Mouse (Mus musculus): ENCODE results near the gene Ccnj.

Ccnj gene

DNA sequence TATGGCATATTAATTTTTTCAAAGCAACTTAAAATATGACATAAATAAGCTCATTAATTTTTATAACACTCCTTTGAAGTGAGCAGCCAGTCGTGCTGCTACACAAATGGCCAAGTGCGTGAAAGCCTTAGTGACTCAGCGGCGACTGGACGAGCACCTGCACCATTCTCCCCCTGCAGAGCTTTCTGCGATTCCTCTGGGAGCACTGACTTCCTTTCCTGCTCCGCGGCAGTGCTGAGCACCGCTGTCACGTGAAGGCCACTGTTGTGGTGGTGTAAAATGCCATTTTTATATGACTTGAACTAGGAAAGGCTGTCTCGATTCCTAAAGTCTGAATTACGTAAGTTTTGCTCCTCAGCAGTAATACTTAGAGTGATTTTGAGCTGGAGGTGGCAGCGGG lies 10.5 kb downstream of the Ccnj start:
- CTCF ChIA-PET, result no interaction called here

DNA sequence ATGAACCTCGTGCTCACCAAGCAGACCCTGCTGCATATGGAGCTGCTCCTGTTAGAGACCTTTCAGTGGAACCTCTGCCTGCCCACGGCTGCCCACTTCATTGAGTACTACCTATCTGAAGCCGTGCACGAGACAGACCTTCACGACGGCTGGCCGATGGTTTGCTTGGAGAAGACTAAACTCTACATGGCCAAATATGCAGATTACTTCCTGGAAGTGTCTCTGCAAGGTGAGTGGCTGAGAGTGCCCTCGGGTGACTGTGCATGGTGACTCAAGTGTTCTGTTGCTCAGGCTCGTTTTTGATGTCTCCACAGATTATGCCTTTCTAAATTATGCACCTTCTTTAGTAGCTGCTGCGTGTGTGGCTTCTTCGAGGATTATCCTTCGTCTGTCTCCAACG lies 13.7 kb downstream of the Ccnj start:
- CTCF ChIA-PET, result no interaction called here

DNA sequence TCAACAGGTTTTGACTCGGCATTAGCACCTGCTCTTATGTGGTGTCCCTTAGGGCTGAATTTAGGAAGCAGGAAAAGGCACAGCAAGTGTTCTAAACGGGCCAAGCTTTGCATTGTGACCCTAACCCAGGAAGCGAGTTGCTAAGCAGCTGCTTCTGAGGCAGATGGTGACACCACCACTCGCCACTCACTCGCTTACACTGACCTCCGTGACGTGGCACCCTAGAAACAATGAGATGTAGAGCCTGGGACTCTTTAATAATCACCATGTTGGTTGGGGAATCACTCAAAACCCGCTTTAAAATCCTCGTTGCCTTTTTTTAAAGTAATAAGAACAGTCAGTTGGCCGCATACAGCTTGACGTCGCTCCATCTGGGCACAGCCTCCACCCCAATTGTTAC lies 18.3 kb downstream of the Ccnj start:
- CTCF ChIA-PET, result no interaction called here

DNA sequence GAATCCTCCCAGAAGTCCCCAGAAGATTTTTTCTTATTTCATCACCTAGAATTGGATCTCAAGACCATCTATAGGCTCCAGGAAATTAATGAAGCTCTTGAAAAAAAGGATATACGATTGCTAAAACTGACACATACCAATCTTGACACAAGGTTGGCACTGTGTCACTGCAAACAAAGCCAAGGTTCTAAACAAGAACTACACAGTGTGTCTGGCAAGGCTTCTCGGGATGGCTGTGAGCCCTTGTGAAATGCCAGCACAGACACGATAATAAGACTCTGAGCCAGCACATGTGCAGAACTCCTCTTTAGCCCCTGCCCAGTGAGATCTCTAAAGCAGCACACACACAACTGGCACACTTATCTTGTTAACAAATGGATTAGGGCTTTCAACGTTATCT lies 28.5 kb downstream of the Ccnj start:
- CTCF ChIA-PET, result no interaction called here

DNA sequence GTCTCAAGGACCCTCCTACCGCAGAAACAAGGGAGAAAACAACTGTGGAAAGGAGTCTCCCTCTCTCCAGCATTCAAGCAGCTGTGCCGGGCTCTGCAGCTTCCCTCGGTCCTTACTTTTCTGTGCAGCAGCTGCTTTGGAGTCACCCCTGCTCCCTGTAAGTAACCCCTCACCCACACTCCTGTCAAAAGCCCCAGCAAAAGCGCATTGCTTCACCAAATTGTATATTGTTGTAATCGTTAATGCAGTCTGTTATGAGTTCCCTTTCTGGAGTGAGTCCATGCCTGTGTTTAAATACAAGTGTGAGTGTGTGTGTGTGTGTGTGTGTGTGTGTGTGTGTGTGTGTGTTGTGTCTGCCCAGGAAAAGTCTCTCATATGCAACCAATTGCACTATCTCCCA lies 37.2 kb downstream of the Ccnj start:
- CTCF ChIA-PET, result no interaction called here

DNA sequence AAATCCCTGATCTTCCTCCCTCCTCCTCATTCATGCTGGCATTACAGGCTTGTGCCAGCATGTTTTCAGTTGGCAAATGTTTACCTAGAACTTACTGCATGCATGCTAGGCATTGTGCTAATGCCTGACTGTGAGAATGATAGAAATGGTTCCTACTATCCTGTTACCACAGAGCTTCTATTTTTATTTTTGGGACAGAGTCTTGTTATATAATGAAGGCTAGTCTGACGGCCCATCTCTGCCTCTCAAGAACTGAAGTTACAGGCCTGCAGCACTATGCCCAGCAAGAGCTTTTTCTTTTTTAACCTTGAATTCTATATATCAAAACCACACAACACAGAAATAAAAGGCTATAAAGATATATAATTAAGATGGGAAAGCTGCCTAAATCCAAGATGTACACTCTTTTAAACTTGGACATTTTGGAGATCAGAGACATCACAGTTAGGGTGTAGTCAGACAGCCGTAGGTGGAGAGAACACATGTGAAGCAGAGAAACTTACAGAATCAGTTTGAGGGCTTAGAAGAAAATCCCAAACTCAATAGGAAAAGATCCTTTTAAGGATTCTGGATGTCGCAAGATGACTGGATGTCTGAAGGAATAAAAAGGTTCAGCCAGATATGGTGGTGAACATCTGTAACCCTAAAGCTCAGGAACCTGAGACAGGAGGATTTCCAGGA lies 38.5 kb downstream of the Ccnj start:
- CTCF ChIA-PET, result no interaction called here

DNA sequence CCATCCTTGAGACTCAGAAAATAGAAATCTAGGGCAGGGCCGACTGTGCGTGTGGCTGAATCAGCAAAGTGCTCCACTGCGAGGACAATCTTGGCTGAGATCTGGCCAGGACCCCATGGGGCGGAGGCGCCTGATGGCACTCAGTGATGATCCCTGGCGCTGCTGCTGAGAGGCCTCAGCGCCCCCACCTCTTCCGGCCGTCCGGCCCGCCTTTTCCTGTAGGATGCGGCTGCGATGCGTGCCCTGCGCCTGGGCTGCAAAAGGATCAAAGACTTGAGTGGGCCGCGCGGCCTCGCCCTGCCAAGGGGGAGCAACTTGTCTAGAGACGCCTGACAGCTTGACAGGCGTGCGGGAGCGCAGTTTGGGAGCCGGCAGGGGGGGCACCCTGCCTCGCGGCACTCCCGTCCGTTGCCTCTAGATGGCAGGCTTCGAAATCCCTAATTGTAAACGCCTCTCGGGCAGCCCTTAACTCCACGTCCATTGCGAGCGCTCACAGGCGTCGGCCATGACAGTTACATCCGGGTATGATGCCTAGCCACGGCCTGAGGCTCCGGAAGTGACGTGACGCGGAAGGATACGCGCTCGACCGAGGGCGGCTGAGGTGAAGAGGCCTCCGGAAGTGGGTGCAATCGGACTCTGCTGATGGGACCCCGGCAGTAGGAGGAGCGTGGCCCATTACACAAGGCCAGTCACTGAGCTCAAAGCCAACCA lies 42.0 kb downstream of the Ccnj start:
- CTCF ChIA-PET, result no interaction called here

DNA sequence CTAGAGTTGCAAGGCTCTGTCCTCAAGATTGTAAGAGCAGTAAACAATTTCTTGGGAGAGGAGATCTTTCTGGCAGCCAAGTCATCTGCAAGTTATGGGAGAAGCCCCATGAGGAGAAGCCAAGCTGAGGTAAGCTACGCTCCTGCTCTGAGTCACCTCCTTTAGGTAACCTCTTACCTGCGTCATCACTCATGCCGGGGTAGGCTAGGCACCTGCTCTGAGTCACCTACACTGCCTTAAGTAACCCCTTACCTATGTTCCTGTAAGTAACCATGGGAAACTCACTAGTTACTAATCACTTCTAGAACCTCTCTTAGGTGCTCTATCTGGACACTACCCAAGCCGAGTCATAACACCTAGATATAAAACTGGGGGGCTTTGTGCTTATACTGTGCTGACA lies 50.6 kb downstream of the Ccnj start:
- CTCF ChIA-PET, result no interaction called here

DNA sequence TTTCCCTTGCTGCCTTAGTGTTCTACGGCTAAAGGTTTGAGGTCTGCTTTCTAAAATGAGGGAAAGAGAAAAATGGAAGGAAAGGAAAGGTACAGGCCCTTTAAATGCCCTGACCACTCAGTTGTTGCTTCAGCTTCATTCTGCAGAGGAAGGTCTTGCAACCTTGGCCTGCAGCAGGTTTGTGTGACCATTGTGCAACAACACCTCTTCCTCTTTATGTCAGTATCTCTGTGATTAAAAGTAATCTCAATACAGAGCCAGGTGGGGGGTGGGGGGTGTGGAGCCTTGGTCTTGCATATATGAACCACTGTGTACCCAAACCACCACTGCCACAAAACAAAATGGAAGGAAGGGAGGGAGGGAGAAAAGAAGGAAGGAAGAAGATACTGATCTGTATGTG lies 57.8 kb downstream of the Ccnj start:
- CTCF ChIA-PET, result no interaction called here

DNA sequence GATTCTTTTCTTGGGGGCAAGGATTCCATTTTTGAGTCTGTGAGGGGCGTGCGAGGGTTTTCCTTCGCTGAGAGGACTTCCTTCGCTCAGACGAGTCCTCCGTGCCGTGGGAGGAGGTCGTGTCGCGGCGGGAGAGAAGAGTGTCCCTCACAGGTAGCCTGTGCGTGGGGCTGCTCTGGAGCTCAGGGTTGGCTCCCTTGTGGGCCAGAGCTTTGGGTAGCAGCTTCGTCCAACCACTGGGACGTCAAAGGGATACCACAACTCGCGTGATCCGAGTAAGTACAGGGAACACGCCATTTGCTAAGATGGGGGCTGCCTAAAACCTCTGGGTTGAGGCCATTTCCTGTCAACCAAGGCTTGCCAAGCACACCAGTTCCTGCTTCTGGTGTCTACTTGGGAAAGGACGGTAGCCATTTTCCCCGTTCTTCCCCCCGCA lies 63.0 kb downstream of the Ccnj start:
- CTCF ChIA-PET, result interaction anchor here (0.5 kb wide), 1 partner anchor 20 kb away, joined by 3 read pairs; no protein-coding TSS in a partner anchor

DNA sequence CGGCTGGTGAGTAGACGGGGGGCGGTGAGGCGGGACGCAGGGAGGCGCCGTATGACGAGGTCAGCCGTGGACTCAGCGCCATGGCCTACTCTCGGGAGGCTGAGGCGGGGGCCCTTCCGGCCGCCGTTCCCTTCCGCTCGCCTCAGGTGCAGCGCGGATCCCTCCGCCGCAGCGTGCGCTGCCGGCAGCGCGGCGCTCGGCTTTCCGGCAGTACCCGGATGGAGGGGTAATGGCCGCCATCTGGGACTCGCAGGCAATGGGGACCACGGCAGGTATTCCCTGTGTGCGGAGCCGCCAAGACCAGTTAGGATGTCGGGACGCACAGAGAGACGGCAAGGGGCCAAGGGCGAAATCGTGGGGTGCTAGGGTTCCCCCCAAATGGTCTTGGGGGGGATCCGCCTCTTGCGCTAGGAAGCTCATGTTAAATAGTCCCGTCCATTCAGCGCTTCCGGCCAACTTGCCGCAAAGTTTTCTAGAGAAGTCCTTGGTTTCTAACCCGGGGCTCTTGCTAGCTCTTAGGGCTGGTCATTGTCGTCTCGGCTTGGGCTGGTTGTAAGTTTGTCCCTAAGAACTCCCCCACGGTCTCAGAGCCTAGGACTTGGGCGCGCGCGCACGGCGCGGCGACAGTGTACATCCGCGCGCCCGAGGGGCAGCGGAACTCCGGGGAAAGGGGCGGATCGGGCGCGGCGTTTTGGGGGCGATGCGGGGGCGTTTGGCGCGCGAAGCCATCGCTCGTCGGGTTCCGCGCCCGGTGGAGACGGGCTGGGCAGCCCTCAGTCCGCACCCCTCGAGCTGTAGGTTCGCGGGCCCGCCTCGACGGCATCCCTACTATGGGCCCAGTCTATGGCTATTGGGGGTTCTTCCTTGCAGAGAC lies 63.7 kb downstream of the Ccnj start, which contains the start of gene Zfp518a:
Zfp518a (plus strand) TSS at position 187 of the 874 bp plus-strand sequence.
- CTCF ChIA-PET, result no interaction called here

DNA sequence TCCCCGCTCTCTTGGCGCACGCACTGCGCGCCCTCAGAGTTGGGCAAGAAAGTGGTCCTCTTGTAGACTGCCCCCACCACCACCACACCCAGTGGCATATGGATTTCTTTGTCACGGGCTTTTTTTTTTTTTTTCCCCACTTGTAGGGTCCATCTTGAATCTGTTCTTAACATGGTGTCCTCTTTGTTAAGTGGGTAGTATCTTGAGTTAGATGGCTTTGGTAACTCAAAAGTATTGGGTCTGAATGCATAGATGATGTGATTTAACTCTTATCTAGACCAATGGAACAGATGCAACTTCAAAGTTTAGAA lies 64.3 kb downstream of the Ccnj start:
- CTCF ChIA-PET, result no interaction called here
